Mouse (Mus musculus) myocyte (in vitro differentiated cells): ENCODE results near the gene Eomes.

Experiments
- CEBPB ChIP-seq: IDR thresholded peaks from 2 replicates; pipeline ENCODE4 v1.6.1; 2011; ENCODE audit warnings: mild to moderate bottlenecking, moderate library complexity; ENCODE audit not compliant: poor library complexity, insufficient read depth, severe bottlenecking
- E2F4 ChIP-seq: IDR thresholded peaks from one replicate; pipeline ENCODE4 v1.6.1; 2011; ENCODE audit warnings: mild to moderate bottlenecking, control low read depth, moderate library complexity; ENCODE audit not compliant: insufficient read depth
- MAX ChIP-seq: IDR thresholded peaks from one replicate; pipeline ENCODE4 v1.6.1; 2011; ENCODE audit warnings: low read depth, mild to moderate bottlenecking, control low read depth
- MYOD1 ChIP-seq, 3 experiments: IDR thresholded peaks; one replicate each; pipeline ENCODE4 v1.6.1; 2011; ENCODE audit warnings: control low read depth in 2 of 3, low read depth in 2 of 3, mild to moderate bottlenecking in 2 of 3, moderate library complexity in 1 of 3; ENCODE audit not compliant: insufficient read length in 2 of 3, control insufficient read depth in 1 of 3
- MYOG ChIP-seq, 3 experiments: IDR thresholded peaks; one replicate each; pipeline ENCODE4 v1.6.1; 2011; ENCODE audit warnings: control low read depth in 2 of 3, low read depth in 2 of 3, mild to moderate bottlenecking in 2 of 3; ENCODE audit not compliant: insufficient read length in 2 of 3, control insufficient read depth in 1 of 3, insufficient read depth in 1 of 3
- POLR2A ChIP-seq: IDR thresholded peaks from one replicate; pipeline ENCODE4 v1.6.1; 2011; ENCODE audit warnings: low read depth, mild to moderate bottlenecking, control low read depth, moderate library complexity; ENCODE audit not compliant: insufficient read length
- POLR2AphosphoS2 ChIP-seq: IDR thresholded peaks from one replicate; pipeline ENCODE4 v1.6.1; 2011; ENCODE audit warnings: low read depth, control low read depth; ENCODE audit not compliant: insufficient read length
- TCF12 ChIP-seq: IDR thresholded peaks from one replicate; pipeline ENCODE4 v1.6.1; 2011; ENCODE audit warnings: mild to moderate bottlenecking, control low read depth; ENCODE audit not compliant: poor library complexity, insufficient read depth, severe bottlenecking
- USF1 ChIP-seq: IDR thresholded peaks from one replicate; pipeline ENCODE4 v1.6.1; 2011; ENCODE audit warnings: low read depth, mild to moderate bottlenecking, control low read depth, moderate library complexity

- TF ChIP-seq POLR2A (no peak), E2F4 (no peak), CEBPB (no peak), MYOG (IDR thresholded peaks at IDR 0.05; ENCODE audit: control insufficient read depth in 1 of 3, insufficient read depth in 1 of 3, insufficient read length in 2 of 3, low read depth in 2 of 3) (no peak), USF1 (no peak), MAX (no peak), POLR2AphosphoS2 (no peak), TCF12 (no peak), MYOD1 (IDR thresholded peaks at IDR 0.05; ENCODE audit: control insufficient read depth in 1 of 3, insufficient read length in 2 of 3, low read depth in 2 of 3) (no peak)
Measured at GRCm38 (mm10) chr9:118476211-118476765, 1.7 kb upstream of the Eomes start.
